Mouse (Mus musculus): ENCODE measurements around the gene Gins1. TPM values are rescaled to one million over a fixed set of nuclear protein-coding genes. Genes with fewer than 3 reads are reported as not detected.

Gene Gins1
- polyA plus RNA-seq (2012), result 23.6 and 23.9 TPM in 2 replicates

DNA sequence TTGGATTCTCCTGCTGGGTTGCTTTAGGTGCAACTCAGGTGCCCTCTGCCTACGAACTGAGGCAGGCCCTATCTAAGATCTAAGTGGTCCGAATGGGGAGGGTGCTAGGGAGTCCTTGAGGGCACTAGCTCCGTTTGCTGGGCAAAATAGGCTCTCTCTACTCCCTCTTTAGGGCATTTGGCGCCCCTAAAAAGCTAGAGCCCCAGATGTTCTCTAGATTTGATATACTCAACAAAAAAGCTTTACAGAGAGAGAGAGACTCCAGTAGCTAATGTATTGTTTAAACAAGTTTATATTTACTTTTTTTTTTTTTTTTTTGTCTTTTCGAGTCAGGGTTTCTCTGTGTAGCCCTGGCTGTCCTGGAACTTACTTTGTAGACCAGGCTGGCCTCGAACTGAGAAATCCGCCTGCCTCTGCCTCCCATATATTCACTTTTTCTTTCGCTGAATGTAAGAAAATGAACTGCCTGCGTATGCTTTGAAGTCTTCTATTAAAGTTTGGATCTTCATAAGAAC is at the start of gene Gins1:
Gene Gins1 (plus strand): TSS at position 465 of the 515 bp plus-strand sequence.
- no peak for TF ChIP-seq GATA1 (IDR thresholded peaks at IDR 0.05; ENCODE audit: low read length)

DNA sequence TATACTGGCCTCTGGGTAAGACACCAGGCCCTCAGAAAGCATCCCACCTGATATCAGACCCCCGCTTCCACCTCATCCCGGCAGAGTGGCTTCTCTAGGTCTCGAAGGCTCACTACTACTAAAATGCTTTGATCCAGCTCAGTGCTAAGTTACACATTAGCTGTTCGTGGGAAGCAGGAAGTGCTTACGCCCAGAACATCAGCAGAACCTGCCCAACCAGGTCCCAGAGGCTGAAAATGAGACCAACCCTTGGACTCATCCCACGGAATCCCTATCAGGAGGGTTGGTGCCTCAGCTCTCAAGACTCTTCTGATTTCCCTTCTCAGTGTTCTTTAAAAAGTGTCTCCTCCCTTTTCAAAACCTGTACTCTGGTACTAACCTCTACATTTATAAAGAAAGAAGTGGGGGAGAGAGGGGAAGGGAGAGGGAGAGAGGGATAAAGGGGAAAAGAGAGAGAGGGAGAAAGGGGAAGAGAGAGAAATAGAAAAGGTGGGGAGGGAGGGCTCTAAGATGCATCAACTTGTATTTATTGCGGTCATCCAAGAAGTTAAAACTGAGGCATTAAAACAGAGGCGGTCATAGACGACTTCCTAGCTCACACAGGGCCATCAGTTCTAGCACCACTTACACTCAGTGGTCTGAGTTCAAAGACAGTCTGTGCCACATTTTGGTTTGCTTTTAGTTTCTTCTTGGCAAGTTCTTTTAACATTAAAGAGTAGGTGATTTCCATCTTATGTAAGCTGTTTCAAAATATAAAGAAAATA is 46.3 kb upstream of the Gins1 start:
- TF ChIP-seq GATA1 (IDR thresholded peaks at IDR 0.05; ENCODE audit: low read length), result no peak

DNA sequence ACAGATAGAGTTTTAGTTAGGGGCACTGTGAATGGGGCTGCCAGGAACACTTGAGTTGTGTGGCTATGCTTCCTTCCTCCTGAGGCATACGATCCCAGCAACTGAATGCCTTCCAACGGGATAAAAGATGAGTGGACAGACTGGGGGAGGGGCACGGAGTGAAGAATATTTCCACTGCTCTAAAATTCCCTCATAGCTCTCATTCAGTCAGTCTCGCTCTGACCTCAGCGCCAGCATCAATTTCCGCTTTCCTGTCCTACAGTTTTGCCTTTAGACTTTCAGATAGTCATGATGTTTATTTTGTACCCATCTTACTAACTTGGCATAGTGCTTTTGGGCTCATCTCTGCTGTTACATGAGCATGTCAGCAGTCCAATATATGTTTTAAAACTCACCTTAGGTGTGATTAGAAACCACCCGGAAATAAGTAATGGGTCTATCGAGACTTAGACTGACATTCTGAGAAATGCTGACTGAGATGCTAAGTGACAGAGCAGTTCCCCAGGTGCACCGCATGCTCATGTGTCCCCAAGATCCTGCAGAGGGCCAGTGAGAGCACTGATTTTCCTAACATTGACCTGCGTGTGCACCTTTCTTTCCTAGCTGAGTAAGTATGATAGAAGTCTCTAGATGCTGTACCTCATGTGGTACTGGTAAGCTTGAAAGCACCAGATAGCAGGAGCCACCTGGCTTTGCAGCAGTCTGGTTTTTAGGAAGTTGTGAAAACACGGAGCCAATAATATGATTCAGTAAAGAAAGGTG is 45.3 kb upstream of the Gins1 start:
- TF ChIP-seq GATA1 (IDR thresholded peaks at IDR 0.05; ENCODE audit: low read length), result no peak

DNA sequence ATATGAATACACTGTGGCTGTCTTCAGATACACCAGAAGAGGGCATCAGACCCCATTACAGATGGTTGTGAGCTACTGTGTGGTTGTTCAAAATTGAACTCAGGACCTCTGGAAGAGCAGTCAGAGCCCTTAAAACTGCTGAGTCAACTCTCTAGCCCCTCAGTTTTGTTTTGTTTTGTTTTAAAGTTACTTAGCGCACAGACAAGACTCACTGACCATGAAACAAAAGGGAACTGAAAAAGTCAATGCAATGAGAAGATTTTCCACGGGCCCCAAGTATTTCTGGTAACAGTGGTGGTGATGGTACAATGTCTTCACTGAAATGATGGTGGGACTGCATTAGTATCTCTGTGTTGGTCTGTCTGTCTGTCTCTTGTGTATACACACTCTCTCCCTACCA is 44.1 kb upstream of the Gins1 start:
- TF ChIP-seq GATA1 (IDR thresholded peaks at IDR 0.05; ENCODE audit: low read length), result no peak

DNA sequence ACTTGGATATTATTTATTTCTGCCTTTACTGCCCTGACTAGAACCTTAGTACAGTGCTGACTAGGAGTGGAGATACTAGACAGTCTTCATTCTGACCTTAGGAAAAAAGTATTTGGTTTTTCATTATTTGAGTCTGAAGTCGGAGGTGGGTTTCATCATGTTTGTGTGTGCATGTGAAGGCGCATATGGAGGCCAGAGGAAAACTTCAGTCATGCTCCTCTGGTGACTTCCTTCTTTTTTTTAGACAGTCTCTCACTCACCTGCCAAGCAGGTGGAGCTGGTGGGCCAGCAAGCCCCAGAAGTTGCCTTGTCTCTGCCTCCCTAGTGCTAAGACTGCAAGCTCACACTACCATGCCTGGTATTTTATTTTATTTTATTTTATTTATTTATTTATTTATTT is 38.2 kb upstream of the Gins1 start:
- no peak for TF ChIP-seq GATA1 (IDR thresholded peaks at IDR 0.05; ENCODE audit: low read length)

DNA sequence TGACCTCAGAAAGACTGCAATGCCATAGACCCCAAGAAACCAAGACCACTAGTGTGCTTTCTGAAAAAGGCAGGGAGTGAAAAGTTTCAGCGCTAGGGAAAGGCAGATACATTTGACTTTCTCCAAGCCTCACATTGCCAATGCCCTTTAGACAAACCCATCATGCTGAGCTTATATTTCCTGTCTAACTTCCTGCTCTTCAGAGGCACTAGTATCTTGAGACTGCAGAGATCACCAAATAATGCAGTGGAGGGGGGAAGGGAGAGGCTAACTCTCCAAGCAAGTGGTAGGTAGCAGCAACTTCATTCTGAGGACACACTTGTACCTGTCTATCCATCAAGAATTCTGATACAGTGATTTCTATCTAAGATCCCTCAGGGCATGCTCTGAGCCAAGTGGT is 35.8 kb upstream of the Gins1 start:
- no peak for TF ChIP-seq GATA1 (IDR thresholded peaks at IDR 0.05; ENCODE audit: low read length)

DNA sequence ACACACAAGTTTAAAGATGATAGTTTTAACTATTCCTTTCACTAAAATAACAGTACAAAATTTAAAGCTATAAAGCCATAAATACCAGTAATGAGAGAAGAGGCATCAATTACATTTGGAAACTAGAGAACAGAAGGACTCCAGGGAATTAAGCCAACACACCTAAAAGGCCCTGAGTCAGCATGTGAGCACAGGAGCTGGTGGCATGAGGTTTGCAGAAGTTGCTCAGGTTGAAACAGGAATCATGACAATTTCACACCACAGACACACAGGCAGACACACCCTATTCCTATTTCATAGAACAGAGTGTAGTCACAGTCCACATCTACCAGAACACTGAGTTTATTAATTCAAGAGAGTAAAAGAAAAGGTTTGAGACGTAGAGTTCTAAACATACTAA is 30.7 kb upstream of the Gins1 start:
- no peak for TF ChIP-seq GATA1 (IDR thresholded peaks at IDR 0.05; ENCODE audit: low read length)

DNA sequence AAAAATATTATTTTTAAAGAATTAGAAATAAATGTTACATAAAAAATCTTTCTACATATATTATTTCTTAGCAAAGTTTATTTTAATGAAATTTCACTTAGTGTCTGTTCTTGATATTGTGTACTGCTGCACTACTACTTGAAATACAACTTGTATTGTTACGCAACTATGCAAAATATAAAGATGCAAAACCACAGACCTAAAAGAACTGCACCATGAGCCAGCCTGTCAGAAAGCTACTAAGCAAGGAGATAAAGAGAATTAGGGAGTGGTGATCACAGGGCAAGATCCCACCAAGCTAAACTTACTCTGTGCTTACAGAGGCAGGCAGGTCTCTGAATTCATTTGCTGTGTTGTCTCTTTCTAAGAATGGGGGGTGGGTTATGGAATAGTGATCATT is 30.0 kb upstream of the Gins1 start:
- TF ChIP-seq GATA1 (IDR thresholded peaks at IDR 0.05; ENCODE audit: low read length), result no peak

DNA sequence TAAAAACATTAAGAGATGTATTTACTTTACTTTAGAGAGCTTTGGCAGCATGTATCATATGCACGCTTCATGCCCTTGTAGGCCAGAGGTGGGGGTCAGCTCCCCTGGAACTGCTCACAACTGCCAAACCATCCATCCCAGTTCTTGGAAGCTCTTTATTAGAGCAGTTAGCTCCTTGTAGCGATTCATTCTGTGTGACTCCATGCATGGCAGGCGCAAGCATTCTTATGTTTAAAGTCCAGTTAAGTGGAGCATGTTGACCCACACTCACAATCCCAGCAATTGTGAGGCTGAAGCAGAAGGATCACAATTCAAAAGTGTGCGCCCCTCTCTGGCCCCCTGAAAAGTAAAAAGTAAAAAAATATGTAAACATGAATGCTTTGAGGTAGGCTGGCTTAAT is 27.6 kb upstream of the Gins1 start:
- no peak for TF ChIP-seq GATA1 (IDR thresholded peaks at IDR 0.05; ENCODE audit: low read length)

DNA sequence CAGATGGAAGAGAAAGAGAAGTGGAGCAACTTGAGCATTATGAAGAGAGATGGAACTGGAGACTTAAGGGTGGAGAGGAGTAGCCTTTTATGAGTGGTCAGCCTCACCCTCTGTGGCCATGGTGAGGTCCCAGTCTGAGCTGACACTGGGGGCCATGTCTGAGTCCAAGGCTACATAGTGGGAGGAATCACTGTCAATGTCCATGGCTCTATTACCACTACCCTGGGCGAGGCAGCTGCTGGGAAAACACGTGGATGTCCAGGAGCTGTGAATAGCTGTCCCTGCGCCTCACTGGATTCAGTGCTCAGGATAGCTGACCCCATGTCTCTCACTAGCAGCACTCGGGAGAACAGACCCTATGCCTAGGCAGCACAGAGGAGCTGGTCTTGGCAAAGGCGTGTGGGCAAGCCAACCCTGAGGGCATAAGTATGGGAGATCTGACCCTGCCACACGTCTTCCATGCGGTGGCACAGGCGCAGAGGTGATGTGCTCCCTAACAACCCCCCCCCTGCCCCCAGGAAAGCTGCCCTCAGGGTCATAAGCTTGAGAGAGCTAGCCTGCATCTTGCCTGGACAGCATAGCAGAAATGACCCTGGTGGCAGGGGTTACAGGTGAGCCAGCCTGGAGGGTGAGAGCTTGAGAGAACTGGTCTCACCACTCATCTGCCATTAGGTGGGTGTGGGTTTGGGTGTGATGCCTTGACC is 21.0 kb upstream of the Gins1 start:
- no peak for TF ChIP-seq GATA1 (IDR thresholded peaks at IDR 0.05; ENCODE audit: low read length)

DNA sequence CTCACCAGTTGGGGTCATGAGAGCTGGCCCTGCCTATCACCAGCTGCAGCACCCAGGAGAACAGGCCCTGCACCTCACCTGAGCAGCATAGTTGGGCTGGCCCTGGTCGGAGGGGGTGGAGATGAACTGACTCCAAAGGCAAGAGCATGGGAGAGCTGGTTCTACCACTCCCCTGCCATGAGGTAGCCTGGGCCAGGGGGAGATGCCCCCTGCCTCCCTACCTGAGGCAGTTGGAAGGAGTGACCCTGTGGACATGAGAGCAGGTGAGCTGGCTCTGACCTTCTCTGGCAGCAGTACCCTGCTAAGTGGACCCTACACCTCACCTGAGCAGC is 20.5 kb upstream of the Gins1 start:
- no peak for TF ChIP-seq GATA1 (IDR thresholded peaks at IDR 0.05; ENCODE audit: low read length)

DNA sequence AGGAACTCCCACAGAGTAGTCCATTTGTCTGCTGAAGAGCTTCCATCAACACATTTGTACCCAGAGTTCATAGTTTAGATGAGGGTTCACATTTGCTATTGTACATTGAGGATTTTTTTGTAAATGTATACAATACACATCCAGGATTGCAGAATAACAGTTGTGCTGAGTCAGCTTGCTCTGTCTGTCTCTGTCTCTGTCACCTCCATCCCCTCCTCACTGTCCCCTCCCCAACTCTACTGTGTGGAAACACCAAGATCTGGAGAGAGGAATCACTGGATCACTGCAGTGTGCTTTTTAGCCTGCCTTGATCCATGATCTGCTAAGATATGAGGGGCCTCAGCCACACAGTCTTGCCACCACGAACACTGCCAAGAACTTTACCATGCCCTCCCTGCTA is 19.4 kb upstream of the Gins1 start:
- no peak for TF ChIP-seq GATA1 (IDR thresholded peaks at IDR 0.05; ENCODE audit: low read length)

DNA sequence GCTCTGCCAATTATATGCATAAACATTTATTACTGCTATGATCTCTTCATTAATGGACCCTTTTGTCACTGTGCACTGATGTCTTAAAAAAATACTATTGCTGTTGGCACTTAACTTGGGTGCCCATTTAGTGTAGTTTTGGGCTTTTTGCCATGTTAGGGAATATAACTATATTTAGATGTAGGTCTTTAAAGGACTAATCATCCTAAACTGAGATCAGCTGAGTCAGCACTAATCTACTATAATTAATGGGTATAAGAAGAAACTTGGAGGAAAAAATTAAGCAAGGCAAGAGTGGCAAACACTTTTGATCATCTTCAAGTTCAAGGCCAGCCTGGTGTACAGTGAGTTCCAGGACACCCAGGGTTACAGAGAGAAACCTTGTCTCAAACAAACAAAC is 18.9 kb upstream of the Gins1 start:
- no peak for TF ChIP-seq GATA1 (IDR thresholded peaks at IDR 0.05; ENCODE audit: low read length)

DNA sequence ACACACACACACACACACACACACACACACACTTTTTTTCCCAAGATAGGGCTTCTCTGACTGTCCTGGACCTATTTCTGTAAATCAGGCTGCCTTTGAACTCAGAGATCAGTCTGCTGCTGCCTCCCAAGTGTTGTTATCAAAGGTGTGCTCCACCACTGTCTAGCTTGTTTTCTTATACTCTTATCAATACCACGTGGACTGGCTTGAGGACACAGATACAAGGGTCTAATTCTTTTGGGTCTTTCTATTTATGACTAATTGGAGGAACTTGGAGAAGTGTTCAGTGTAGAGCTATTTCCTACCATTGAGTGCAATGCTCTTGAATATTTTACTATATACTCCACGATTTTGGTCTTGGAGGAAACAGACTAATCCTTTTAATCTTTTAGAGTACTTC is 17.8 kb upstream of the Gins1 start:
- no peak for TF ChIP-seq GATA1 (IDR thresholded peaks at IDR 0.05; ENCODE audit: low read length)

DNA sequence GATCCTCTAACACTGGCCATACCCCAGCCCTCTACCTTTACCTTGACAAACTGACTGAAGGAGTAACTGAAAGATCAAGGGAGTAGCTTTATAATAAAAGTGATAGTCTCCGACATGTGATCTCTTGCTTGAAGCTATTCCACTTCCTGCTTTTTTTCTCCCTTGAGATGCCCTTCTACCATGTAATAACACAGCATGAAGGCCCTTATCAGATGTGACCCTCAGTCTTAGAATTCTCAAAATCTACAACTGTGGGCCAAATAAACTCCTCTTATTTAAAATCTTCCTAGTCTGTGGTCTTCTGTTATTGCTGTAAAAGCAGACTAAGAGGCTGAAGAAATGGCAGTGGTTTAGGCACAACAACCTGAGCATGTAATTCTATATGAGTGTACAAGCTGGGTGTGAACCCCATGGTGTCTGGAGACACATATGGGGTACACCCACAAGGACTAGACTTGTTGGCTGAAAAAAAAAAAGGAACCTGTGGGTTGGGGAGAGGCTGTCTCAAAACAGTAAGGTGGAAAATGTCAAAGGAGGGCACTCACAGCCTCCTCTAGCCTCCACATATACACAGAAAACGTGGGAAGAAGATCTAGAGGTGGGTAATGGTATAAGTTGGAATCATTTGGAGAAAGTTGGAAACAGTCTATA is 10.5 kb upstream of the Gins1 start:
- no peak for TF ChIP-seq GATA1 (IDR thresholded peaks at IDR 0.05; ENCODE audit: low read length)

Measured in G1E-ER4 (cell line).